Mouse (Mus musculus) retina, adult 2 months (tissue): ENCODE measurements around the gene Mical2.

Source experiments
- DNase-seq: peaks from one replicate; pipeline ENCODE4 v3.0.0-alpha.2; 2012; ENCODE audit warnings: low read depth, low spot score

Gene Mical2

GRCm38 (mm10) chr7:112454380-112454779 lies 228.7 kb downstream of the Mical2 start:
- no peak for DNase-seq

- no peak for DNase-seq
Observed at GRCm38 (mm10) chr7:112454951-112455350, 229.3 kb downstream of the Mical2 start.

GRCm38 (mm10) chr7:112455566-112456110 lies 230.0 kb downstream of the Mical2 start:
- DNase-seq: no peak

- no peak for DNase-seq
Observed at GRCm38 (mm10) chr7:112457373-112457772, 231.7 kb downstream of the Mical2 start.

GRCm38 (mm10) chr7:112457920-112458319 lies 232.3 kb downstream of the Mical2 start:
- no peak for DNase-seq

- no peak for DNase-seq
Observed at GRCm38 (mm10) chr7:112458440-112458839, 232.8 kb downstream of the Mical2 start.
